Comparison of ENCODE assay signal across 18 mouse cellular contexts in the genomic region with DNA sequence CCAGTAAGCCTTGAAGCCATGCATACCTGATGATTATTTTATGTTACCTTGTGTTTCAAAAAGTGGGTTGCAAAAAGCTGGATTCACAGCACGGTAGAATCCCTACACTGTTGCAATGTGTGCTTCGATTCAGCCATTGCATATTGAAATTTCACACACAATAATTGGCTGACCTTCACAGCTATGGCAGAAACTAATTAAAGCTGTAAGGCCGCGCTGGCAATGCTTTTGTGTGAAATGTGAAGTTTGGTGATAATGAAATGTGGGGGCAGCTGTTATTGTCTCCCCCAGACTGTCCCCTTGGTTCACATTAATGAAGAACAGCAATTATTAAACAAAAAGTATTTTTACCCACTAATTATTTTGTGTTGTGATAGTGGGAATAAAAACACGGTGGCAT.
"Had no signal": no experiment of that assay in that cellular context is flagged by ENCODE, and none has a peak within 500 bp of the region (broad histone marks: within the 10 kb centered on the region; RNA-seq: fewer than 3 reads in every experiment).

No protein-coding gene starts in this region.

- ATAC-seq: liver, postnatal 0 days; lung, postnatal 0 days; midbrain, embryonic 16.5 days had no signal

- H3K27ac ChIP-seq: liver, embryonic 15.5 days; lung, embryonic 15.5 days; macrophage; midbrain, embryonic 12.5 days; neural tube, embryonic 12.5 days had no signal

- DNase-seq: liver, postnatal 0 days; lung, adult 2 months; lung, postnatal 14 days; lung, postnatal 36 days; right cerebral cortex, postnatal 14 days; right cerebral cortex, postnatal 4 days; spleen, adult 18-20 months; thymus, adult 18-20 months; thymus, postnatal 14 days; thymus, postnatal 36 days had no signal

- H3K4me3 ChIP-seq: liver, embryonic 15.5 days; lung, embryonic 15.5 days; megakaryocyte, embryonic 14.5 days; midbrain, embryonic 12.5 days; neural tube, embryonic 12.5 days had no signal

- H3K9me3 ChIP-seq: liver, embryonic 15.5 days; lung, embryonic 15.5 days; megakaryocyte, embryonic 14.5 days; midbrain, embryonic 12.5 days; neural tube, embryonic 12.5 days had no signal

- H3K4me1 ChIP-seq: liver, embryonic 15.5 days; lung, embryonic 15.5 days; megakaryocyte, embryonic 14.5 days; midbrain, embryonic 12.5 days; neural tube, embryonic 12.5 days had no signal

- H3K4me2 ChIP-seq: liver, embryonic 15.5 days; lung, embryonic 15.5 days; midbrain, embryonic 12.5 days; neural tube, embryonic 12.5 days had no signal

- H3K36me3 ChIP-seq: liver, embryonic 15.5 days; lung, embryonic 15.5 days; midbrain, embryonic 12.5 days; neural tube, embryonic 12.5 days had no signal

- H3K27me3 ChIP-seq: liver, embryonic 15.5 days; lung, embryonic 15.5 days; megakaryocyte, embryonic 14.5 days; midbrain, embryonic 12.5 days; neural tube, embryonic 12.5 days had no signal

- H3K9ac ChIP-seq: liver, embryonic 15.5 days; liver, postnatal 0 days; lung, embryonic 15.5 days; midbrain, embryonic 12.5 days; neural tube, embryonic 12.5 days had no signal
